Mouse (Mus musculus): ENCODE results near the gene Tfap2c. TPM values are rescaled to one million over a fixed set of nuclear protein-coding genes. Genes with fewer than 3 reads are reported as not detected.

Gene Tfap2c
- 20.1 and 23.4 TPM in 2 replicates for polyA plus RNA-seq (2015; fragmentation: Nextera tagmentation; extraction: Ambion mirVana)

DNA sequence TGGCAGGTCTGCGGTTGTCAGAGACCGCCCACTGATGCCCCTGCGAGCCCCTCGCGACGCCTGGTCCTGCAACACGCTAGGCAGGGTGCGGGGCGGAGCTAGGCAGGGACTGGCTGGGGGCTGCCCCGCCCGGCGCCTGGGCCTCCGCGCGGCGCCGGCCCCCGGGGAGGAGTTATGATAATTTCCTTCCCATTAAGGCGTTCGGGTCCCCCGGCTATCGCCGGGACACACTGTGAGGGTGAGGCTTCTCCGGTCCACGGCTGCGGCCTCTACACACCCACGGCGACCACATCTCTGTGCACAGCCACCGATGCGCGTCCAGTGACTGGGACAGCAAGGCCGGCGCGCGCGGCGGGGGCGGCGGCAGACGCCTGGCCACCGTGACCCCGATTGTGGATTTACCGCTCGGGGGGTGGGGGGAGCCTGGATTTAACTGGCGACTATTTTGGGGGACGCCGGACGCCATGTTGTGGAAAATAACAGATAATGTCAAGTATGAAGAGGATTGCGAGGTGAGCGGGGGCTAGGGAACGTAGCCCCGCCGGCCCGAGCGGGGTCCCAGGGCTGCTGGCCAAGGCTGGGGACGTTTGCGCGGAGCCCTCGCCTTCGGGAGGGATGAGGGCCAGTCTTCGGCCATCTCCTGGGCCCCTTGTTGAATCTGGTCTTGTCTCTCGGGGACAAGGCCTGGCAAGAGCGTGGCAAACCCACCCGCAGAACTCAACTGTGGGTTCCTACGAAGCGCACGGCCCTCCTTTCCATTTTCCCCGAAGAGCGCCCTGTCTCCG is at the start of gene Tfap2c:
Tfap2c (plus strand) TSS at position 223 of the 785 bp plus-strand sequence.
- peaks cover 68% of the 10 kb centered on the region for H3K4me1 ChIP-seq
- peaks cover 98% of the 10 kb centered on the region for H3K27me3 ChIP-seq
- peak within 1 kb of the TSS; percentile 76 for H3K9ac ChIP-seq
- no peaks in the 10 kb centered on the region for H3K9me3 ChIP-seq
- H3K27ac ChIP-seq: peak within 1 kb of the TSS; percentile 71
- no peaks in the 10 kb centered on the region for H3K36me3 ChIP-seq
- H3K4me3 ChIP-seq: peak within 1 kb of the TSS; percentile 54
- WGBS: under 1% methylated on average over 70 of the region's 70 CpGs
- H3K4me2 ChIP-seq: peak within 1 kb of the TSS; percentile 83
- ATAC-seq (ENCODE audit: insufficient number of reproducible peaks, insufficient read depth, low FRiP score, low TSS enrichment, low read depth): peak; percentile 81

DNA sequence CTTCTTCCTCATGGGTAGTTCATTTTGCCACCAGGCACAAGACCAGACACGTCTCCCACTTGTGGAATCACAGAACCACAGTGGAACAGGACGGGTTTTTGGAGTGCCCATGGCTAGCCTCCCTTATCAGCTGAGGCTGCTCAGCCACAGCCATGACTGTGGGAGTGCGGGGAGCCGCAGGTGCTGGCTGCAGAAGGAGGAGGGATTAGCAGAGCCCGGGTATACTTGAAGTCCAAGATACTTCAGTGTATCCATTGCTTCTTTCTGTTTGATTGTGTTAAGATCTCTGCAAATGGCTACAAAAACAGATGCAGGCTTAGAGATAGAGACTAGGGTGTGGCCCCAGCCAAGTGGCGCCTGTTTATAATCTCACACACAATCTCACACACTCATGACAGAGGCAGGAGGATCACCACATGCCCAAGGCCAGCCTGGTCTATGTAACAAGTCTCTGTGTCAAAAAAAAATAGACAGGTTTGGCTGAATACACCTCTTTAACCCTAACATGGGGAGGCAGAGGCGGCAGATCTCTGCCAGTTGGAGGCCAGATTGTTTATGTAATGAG is 48.6 kb upstream of the Tfap2c start:
- Histone ChIP-seq H3K9ac (no peak overlapping the region), H3K4me1 (no peaks in the 10 kb centered on the region), H3K36me3 (no peaks in the 10 kb centered on the region), H3K4me3 (no peak overlapping the region), H3K9me3 (no peaks in the 10 kb centered on the region), H3K4me2 (no peak overlapping the region), H3K27ac (no peak overlapping the region), H3K27me3 (no peaks in the 10 kb centered on the region)
- ATAC-seq (ENCODE audit: insufficient number of reproducible peaks, insufficient read depth, low FRiP score, low TSS enrichment, low read depth): no peak
- 47% methylated on average over 7 of the region's 7 CpGs for WGBS

DNA sequence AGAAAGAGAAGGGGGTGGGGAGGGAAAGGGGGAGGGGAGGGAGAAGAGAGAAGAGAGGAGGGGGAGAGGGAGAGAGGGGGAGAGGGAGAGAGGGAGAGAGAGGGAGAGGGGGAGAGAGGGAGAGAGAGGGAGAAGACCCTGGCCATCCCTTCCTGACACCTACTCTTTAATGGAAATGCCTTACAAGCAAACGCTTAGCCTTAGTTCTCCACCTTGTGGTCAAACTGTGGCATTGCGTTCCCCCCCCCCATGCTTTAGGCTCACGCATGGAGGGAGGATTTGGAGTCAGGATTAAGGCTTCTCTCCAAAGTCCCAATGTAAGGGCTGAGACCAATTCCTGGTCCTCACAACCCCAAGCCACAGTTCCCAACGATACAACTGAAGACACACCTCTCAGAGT is 48.1 kb upstream of the Tfap2c start:
- H3K4me3 ChIP-seq: no peak overlapping the region
- WGBS: under 1% methylated on average over 4 of the region's 4 CpGs
- ATAC-seq (ENCODE audit: insufficient number of reproducible peaks, insufficient read depth, low FRiP score, low TSS enrichment, low read depth): no peak
- H3K9ac ChIP-seq: no peak overlapping the region
- no peaks in the 10 kb centered on the region for H3K9me3 ChIP-seq
- H3K27ac ChIP-seq: no peak overlapping the region
- H3K27me3 ChIP-seq: no peaks in the 10 kb centered on the region
- H3K36me3 ChIP-seq: no peaks in the 10 kb centered on the region
- H3K4me2 ChIP-seq: no peak overlapping the region
- no peaks in the 10 kb centered on the region for H3K4me1 ChIP-seq

DNA sequence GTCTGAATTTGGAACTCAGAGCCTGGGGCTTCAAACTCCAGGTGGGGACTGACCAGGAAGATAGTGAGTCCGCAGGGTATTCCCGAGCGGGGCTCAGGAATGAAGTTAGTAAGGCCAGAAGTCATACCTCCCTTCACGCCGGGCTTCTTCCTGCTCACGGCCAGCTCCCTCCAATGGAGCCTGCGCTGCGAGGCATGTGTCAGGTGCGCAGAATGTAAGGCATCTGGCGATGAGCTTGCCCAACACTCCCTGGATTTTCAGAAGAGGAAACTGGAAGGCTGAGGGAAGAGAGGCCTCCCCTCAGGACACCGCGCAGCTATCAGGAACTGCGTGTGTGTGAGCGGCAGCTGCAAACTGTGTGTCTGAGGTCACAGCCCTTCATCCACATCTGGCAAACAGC is 47.2 kb upstream of the Tfap2c start:
- no peaks in the 10 kb centered on the region for H3K4me1 ChIP-seq
- H3K9me3 ChIP-seq: no peaks in the 10 kb centered on the region
- no peaks in the 10 kb centered on the region for H3K27me3 ChIP-seq
- H3K9ac ChIP-seq: no peak overlapping the region
- H3K4me3 ChIP-seq: no peak overlapping the region
- H3K4me2 ChIP-seq: no peak overlapping the region
- no peaks in the 10 kb centered on the region for H3K36me3 ChIP-seq
- H3K27ac ChIP-seq: no peak overlapping the region
- WGBS: 54% methylated on average over 14 of the region's 14 CpGs
- ATAC-seq (ENCODE audit: insufficient number of reproducible peaks, insufficient read depth, low FRiP score, low TSS enrichment, low read depth): no peak

DNA sequence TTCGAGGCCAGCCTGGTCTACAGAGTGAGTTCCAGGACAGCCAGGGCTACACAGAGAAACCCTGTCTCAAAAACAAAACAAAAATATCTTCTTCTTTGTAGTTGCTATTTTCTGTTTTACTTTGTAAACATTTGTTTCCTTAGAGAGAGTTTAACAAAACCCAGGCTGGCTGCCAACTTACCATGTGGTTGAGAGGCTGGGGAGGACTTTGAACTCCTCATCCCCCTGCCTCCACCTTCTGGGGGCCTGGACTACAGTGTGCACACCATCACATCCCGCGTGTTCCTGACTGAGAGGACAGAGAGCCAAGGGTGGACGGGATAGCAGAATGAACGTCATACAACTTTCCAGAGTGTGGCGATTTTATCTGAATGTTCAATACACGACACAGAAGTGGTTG is 43.3 kb upstream of the Tfap2c start:
- Histone ChIP-seq H3K27me3 (no peaks in the 10 kb centered on the region), H3K36me3 (no peaks in the 10 kb centered on the region), H3K27ac (no peak overlapping the region), H3K4me1 (no peaks in the 10 kb centered on the region), H3K9me3 (no peaks in the 10 kb centered on the region), H3K4me2 (no peak overlapping the region), H3K4me3 (no peak overlapping the region), H3K9ac (no peak overlapping the region)
- 86% methylated on average over 7 of the region's 7 CpGs for WGBS
- no peak for ATAC-seq (ENCODE audit: insufficient number of reproducible peaks, insufficient read depth, low FRiP score, low TSS enrichment, low read depth)

DNA sequence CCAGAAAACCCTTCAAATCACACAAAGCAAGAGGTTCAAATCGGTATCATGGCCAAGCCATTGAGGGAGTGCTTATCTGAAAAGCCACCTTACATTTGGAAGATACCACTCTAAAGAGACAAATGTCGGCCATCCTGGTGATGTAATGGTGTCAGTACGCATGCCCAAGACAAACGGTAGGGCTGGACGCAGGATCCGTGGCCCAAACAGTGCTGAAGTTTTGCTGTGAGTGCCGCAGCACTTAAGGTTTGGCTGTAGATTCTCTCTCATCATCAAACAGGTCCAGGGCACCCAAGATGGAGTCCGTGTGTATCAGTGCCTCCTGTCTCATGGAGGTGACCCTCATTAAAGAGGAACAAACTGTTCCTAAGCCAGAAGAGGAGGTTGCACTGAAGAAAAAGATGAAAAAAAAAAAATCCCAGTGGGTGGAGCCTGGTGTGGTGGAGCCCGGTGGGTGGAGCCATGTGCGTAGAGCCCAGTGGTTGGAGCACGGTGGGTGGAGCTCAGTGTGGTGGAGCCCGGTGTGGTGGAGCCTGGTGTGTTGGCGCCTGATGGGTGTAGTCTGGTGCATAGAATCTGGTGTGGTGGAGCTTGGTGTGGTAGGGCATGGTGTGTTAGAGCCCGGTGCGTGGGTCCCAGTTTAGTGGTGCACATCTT is 39.2 kb upstream of the Tfap2c start:
- Histone ChIP-seq H3K27ac (no peak overlapping the region), H3K4me2 (no peak overlapping the region), H3K4me3 (no peak overlapping the region), H3K36me3 (no peaks in the 10 kb centered on the region), H3K27me3 (no peaks in the 10 kb centered on the region), H3K9ac (no peak overlapping the region), H3K9me3 (no peaks in the 10 kb centered on the region), H3K4me1 (no peaks in the 10 kb centered on the region)
- 88% methylated on average over 15 of the region's 15 CpGs for WGBS
- ATAC-seq (ENCODE audit: insufficient number of reproducible peaks, insufficient read depth, low FRiP score, low TSS enrichment, low read depth): no peak

DNA sequence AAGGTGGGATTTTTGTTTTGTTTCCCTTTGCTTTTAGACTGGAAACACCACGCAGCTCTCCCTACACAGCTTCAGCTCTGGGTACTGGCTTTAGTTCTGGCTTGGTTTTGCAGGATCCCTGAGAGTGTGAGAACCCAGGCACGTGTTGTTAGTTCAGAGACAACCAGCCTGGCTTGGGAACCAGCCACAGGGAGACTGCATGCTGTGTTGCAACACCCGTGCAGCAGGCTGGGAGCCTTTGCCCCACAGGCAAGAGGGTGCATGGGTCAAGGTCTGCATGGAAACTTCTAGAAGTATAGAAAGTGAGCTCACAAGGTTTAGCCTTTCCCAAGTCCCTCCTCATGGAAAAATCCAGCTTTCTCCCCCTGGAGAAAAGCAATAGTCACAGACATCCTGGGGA is 38.5 kb upstream of the Tfap2c start:
- no peak overlapping the region for H3K4me3 ChIP-seq
- H3K4me2 ChIP-seq: no peak overlapping the region
- H3K4me1 ChIP-seq: no peaks in the 10 kb centered on the region
- ATAC-seq (ENCODE audit: insufficient number of reproducible peaks, insufficient read depth, low FRiP score, low TSS enrichment, low read depth): no peak
- H3K36me3 ChIP-seq: no peaks in the 10 kb centered on the region
- no peaks in the 10 kb centered on the region for H3K9me3 ChIP-seq
- WGBS: 63% methylated on average over 3 of the region's 3 CpGs
- no peak overlapping the region for H3K9ac ChIP-seq
- no peak overlapping the region for H3K27ac ChIP-seq
- no peaks in the 10 kb centered on the region for H3K27me3 ChIP-seq

DNA sequence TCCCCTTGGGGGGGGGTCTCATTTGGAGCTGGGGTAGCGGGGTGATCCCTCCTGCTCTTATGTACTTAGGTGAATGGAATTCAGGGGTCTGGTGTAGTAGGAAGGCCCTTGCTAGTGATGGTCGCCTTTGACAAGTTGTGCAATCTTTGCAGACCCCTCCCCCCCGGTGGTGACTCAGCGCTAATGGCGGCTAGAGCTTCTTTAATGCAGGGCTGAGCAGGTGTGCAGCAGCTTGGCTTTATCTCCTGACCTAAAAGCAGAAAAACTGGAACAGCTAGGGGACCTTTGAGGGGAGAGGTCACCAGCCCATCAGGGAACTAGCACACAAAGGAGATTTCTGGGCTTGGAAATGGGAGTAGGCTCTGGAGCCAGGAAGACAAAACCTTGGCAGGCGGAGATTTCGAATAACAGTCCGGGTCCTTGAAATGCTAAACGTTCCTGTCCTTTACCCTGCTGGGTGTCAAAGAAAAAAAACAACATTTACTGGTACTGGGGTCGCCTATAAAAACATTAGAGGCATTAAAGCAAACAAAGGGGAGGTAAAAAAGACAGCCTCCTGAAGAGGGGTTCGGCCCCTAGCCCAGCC is 32.9 kb upstream of the Tfap2c start:
- H3K4me2 ChIP-seq: no peak overlapping the region
- H3K36me3 ChIP-seq: no peaks in the 10 kb centered on the region
- no peaks in the 10 kb centered on the region for H3K9me3 ChIP-seq
- H3K27me3 ChIP-seq: no peaks in the 10 kb centered on the region
- H3K27ac ChIP-seq: no peak overlapping the region
- H3K4me1 ChIP-seq: no peaks in the 10 kb centered on the region
- no peak overlapping the region for H3K4me3 ChIP-seq
- no peak overlapping the region for H3K9ac ChIP-seq
- ATAC-seq (ENCODE audit: insufficient number of reproducible peaks, insufficient read depth, low FRiP score, low TSS enrichment, low read depth): no peak
- WGBS: 26% methylated on average over 11 of the region's 11 CpGs

DNA sequence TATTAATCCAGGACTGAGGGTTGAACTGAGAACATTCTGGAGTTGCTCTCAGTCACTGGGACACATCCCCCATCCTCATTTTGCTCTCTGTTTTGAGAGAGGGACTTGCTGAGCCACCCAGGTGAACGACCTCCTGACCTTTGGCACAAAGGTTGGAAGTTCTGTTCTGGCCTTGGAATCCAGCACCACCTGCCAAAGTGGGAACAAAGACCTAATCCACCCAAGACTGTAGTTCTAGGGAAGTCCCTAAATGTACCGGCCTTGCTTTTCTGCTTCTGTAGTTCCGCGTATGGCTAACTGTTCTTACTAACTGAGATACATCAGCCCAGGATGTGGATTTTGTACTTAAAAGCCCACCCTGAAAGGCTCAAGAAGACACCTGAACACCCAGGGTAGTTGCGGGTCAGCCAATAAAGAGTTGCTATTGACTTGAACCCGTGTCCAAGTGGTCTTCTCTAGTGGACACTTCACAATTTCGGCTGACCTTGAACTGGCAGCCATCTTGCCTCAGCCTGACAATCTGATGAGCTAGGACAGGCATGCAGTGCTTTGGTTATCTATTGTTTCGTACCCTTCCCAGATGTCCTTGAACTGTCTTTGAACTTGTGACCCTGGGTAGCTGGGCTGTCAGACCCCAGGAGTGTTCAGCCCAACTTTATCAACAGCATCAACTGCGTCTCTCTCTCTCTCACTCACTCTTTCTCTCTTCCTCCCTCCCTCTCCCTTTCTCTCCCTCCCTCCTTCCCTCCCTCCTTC is 28.6 kb upstream of the Tfap2c start:
- no peaks in the 10 kb centered on the region for H3K36me3 ChIP-seq
- no peak overlapping the region for H3K4me2 ChIP-seq
- no peaks in the 10 kb centered on the region for H3K9me3 ChIP-seq
- ATAC-seq (ENCODE audit: insufficient number of reproducible peaks, insufficient read depth, low FRiP score, low TSS enrichment, low read depth): no peak
- H3K4me3 ChIP-seq: no peak overlapping the region
- no peaks in the 10 kb centered on the region; the same call in 1 of the 2 replicates for H3K27me3 ChIP-seq
- H3K27ac ChIP-seq: no peak overlapping the region
- no peak overlapping the region for H3K9ac ChIP-seq
- WGBS: 86% methylated on average over 9 of the region's 9 CpGs
- peaks cover 4% of the 10 kb centered on the region; the same call in 1 of the 2 replicates for H3K4me1 ChIP-seq

DNA sequence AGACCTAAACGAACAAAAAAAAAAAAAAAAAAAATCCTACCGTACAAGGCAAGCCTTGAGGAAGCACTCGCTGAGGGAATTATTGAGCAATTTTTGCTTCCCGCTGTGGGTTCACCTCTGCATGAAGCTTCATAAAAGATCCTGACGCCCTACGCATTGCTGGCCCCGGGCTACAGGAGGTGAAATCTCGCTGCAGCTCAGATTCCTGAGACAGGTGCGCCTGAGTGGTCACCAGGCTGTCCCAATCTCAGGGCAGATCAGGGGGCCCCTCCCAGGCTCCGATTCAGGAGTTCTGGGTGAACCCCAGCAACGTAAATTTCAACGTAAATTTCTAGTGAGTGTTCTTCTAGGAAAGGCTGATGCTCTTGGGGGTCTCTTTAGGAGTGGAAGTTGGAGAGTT is 26.9 kb upstream of the Tfap2c start:
- H3K27me3 ChIP-seq: no peaks in the 10 kb centered on the region; the same call in 1 of the 2 replicates
- no peak overlapping the region for H3K9ac ChIP-seq
- H3K9me3 ChIP-seq: no peaks in the 10 kb centered on the region
- no peak overlapping the region for H3K4me3 ChIP-seq
- no peak overlapping the region for H3K27ac ChIP-seq
- no peak overlapping the region for H3K4me2 ChIP-seq
- no peaks in the 10 kb centered on the region for H3K36me3 ChIP-seq
- peaks cover 5% of the 10 kb centered on the region; the same call in 1 of the 2 replicates for H3K4me1 ChIP-seq
- no peak for ATAC-seq (ENCODE audit: insufficient number of reproducible peaks, insufficient read depth, low FRiP score, low TSS enrichment, low read depth)
- WGBS: 78% methylated on average over 12 of the region's 12 CpGs

DNA sequence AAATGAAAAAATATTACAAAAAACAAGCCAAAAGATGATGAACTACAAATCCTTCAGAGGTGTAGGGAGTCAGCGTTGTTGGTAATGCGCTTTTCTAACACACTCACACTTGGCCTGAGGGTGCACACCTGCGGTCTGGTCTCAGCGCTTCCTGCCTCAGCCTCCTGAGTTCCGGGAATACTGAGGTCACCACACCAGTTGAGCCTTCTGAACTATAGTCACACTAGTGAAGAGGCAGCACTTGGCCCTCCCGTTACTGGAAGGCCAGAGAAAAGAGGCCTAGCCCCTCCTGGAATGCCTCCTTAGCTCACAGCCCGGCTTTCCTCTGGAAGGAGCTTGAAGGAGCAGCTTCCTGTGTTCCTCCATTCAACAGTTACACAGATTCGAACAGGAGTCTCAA is 22.2 kb upstream of the Tfap2c start:
- Histone ChIP-seq H3K4me3 (no peak overlapping the region), H3K36me3 (no peaks in the 10 kb centered on the region), H3K4me1 (peaks cover 5% of the 10 kb centered on the region; the same call in 1 of the 2 replicates), H3K9me3 (no peaks in the 10 kb centered on the region), H3K27ac (no peak overlapping the region), H3K4me2 (no peak overlapping the region), H3K27me3 (peaks cover 4% of the 10 kb centered on the region), H3K9ac (no peak overlapping the region)
- no peak for ATAC-seq (ENCODE audit: insufficient number of reproducible peaks, insufficient read depth, low FRiP score, low TSS enrichment, low read depth)
- 84% methylated on average over 8 of the region's 8 CpGs for WGBS

All from embryonic facial prominence, embryonic 13.5 days (tissue).